Mouse (Mus musculus) hindbrain, embryonic 12.5 days (tissue): ENCODE measurements around the gene Fermt2. TPM values are rescaled to one million over a fixed set of nuclear protein-coding genes. Genes with fewer than 3 reads are reported as not detected.

Source experiments
- ATAC-seq: fragments of 200-750 bp; cut with Nextera tagmentation; 2 replicates; pipeline ENCODE4 v1.8.0; 2017; ENCODE audit warnings: moderate TSS enrichment; ENCODE audit not compliant: low FRiP score
- H3K27ac ChIP-seq: fragments of 300-500 bp; sonication (generic); 2 replicates; pipeline ENCODE4 v1.5.1; 2016; ENCODE audit warnings: mild to moderate bottlenecking
- H3K27me3 ChIP-seq: fragments of 300-500 bp; sonication (generic); 2 replicates; pipeline ENCODE4 v1.6.1; 2016; ENCODE audit warnings: mild to moderate bottlenecking
- H3K36me3 ChIP-seq: fragments of 300-500 bp; sonication (generic); 2 replicates; pipeline ENCODE4 v1.6.1; 2016; ENCODE audit warnings: mild to moderate bottlenecking
- H3K4me1 ChIP-seq: fragments of 300-500 bp; sonication (generic); 2 replicates; pipeline ENCODE4 v1.6.1; 2016
- H3K4me2 ChIP-seq: fragments of 300-500 bp; sonication (generic); replicated peaks from 2 replicates; pipeline ENCODE4 v1.6.1; 2016; ENCODE audit warnings: mild to moderate bottlenecking
- H3K4me3 ChIP-seq: fragments of 300-500 bp; sonication (generic); 2 replicates; pipeline ENCODE4 v1.5.1; 2016; ENCODE audit warnings: mild to moderate bottlenecking
- H3K9ac ChIP-seq: fragments of 300-500 bp; sonication (generic); 2 replicates; pipeline ENCODE4 v1.6.1; 2016; ENCODE audit warnings: mild to moderate bottlenecking, moderate library complexity
- H3K9me3 ChIP-seq: fragments of 300-500 bp; sonication (generic); replicated peaks from 2 replicates; pipeline ENCODE4 v1.6.1; 2016; ENCODE audit warnings: mild to moderate bottlenecking
- WGBS: fragments of 180-500 bp; shearing (Covaris S2); methylation state at CpG from one replicate; pipeline ENCODE4 v1.1.7; 2016; 5-methylcytosine and 5-hydroxymethylcytosine counted together
- polyA plus RNA-seq: library from polyadenylated mRNA; unstranded; fragments of >200 nt; fragmentation: Nextera tagmentation; extraction: Ambion mirVana; gene quantifications from 2 replicates; pipeline ENCODE4 v1.2.1, GENCODE M21; 2016

The Fermt2 gene
- polyA plus RNA-seq, 1 experiment from 2014 or later: 75.1 TPM

DNA sequence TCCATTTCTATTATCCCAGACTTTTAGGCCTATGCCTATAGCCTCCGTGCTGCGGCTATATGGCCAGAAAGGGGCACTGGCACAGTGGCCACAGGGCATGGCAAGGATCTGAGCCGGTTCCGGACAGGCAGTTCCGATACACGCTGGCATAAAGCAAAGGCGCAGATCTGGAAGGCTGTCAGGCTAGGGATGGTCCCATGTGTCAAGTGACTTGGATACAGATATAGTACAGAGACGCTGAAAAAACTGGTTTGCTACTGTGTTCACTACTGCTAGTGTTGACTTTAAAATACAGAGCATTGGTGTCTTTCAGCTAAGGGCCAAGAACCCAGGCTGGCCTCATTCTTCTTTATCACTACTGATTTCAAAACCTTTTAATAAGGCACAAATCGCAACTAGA, 72.9 kb downstream of the Fermt2 start:
- Histone ChIP-seq H3K4me1 (peaks cover 28% of the 10 kb centered on the region), H3K36me3 (peaks cover 21% of the 10 kb centered on the region), H3K9ac (no peak overlapping the region), H3K4me2 (no peak overlapping the region), H3K27ac (no peak overlapping the region), H3K9me3 (no peaks in the 10 kb centered on the region), H3K27me3 (no peaks in the 10 kb centered on the region), H3K4me3 (no peak overlapping the region)
- ATAC-seq: no peak
- WGBS: 86% methylated on average over 9 of the region's 9 CpGs

DNA sequence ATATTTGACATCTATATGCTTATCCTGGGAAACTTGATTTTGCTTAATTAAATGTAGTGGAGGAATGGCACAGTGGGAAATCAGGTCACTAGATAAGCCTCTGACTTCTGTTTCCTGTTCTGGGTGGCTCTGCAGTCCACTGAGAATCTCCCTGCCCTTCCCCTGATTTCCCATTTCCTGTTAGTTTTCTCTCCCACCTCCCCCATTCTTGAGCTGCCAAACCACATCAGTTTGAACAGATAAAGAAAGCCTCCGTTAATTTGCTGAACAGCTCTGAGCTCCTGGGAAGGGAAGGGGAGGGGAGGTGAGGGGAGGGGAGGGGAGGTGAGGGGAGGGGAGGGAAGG, 73.4 kb downstream of the Fermt2 start:
- Histone ChIP-seq H3K4me2 (no peak overlapping the region), H3K27ac (peak overlapping the region; percentile 40; the same call in 1 of the 2 replicates), H3K27me3 (no peaks in the 10 kb centered on the region), H3K9me3 (no peaks in the 10 kb centered on the region), H3K9ac (no peak overlapping the region), H3K4me3 (no peak overlapping the region), H3K36me3 (peaks cover 18% of the 10 kb centered on the region), H3K4me1 (peaks cover 28% of the 10 kb centered on the region)
- WGBS: 0% methylated on average over 1 of the region's 1 CpGs
- no peak for ATAC-seq

DNA sequence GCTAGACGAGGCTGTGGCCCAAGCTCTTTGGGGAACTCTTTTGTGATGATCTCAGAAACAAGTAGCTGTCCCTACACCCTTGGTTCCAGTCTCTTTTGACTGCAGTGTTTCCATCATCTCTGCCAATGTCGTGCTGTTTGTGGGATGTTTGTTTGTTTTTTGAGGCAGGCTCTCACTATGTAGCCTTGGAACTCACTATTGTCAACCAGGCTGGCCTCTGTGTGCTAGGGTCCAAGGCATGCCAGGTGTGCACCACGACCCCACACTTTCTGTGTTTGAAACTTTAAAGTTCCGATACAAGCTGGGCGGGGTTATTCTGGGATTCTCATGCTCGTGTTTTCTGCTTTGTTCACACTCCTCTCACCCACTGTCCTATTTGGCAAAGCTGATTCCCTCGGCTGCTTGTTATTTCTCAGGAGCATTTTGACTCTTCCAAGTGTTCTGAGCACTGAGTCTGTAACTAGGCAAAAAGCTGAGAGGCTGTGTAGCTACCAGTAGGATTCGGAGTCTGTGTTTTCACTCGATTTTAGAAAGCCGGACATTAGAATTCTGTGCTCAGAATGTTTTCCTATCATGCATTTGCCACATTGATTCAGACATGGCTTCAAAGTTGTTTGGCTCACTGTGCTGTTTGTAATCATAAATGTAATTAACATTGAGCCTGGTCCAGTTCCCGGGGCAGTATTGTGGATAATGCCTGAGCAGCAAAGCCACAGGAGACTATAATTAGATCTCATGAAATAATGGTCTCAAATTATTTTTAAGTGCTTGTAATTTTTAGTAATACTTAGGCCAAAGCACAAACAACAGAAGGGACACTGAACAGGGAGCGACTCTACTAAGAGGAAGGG, 74.0 kb downstream of the Fermt2 start:
- H3K27ac ChIP-seq: peak overlapping the region; percentile 40; the same call in 1 of the 2 replicates

DNA sequence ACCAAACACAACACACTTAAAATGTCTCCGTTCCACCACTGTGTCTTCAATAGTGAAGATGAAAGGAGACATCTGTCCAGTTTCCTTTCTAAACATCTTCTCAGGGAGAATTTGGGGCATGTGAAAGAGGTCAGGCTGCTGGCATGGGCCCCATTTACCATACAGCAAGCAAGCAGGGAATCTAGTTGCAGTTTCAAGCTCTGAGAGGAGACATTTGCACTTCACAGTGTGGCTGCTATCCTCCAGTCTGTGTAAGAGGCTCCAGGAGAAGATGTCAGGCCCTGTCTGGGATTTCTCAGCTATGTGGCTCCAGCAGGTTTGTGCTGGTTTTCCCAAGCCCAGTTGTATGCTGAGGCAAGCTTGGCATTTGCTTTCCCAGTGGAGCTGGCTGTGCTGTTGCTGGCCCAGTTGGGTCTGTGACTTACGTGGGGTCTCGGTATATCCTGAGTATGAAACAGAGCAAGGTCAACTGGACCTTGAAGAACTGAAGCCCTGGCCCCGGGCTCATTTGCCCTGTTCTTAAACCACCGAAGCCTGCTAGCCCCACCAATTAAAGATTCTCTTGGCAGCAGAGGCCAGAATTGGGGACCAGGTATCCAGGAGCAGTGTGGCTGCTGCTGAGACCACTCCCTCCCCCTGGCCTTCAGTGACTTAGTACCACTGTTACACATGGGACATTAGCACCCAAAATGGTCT, 76.2 kb downstream of the Fermt2 start:
- Histone ChIP-seq H3K4me1 (peaks cover 32% of the 10 kb centered on the region), H3K9ac (no peak overlapping the region), H3K4me3 (no peak overlapping the region), H3K36me3 (no peaks in the 10 kb centered on the region), H3K4me2 (no peak overlapping the region), H3K27me3 (no peaks in the 10 kb centered on the region), H3K27ac (no peak overlapping the region), H3K9me3 (no peaks in the 10 kb centered on the region)
- 75% methylated on average over 5 of the region's 5 CpGs for WGBS
- ATAC-seq: no peak

More for the DNA sequence above, 74.0 kb downstream of the Fermt2 start:
- ATAC-seq: no peak
- H3K36me3 ChIP-seq: peaks cover 14% of the 10 kb centered on the region
- H3K9ac ChIP-seq: no peak overlapping the region
- no peak overlapping the region for H3K4me2 ChIP-seq
- H3K4me1 ChIP-seq: peaks cover 32% of the 10 kb centered on the region
- H3K4me3 ChIP-seq: no peak overlapping the region
- no peaks in the 10 kb centered on the region for H3K9me3 ChIP-seq
- H3K27me3 ChIP-seq: no peaks in the 10 kb centered on the region
- 71% methylated on average over 12 of the region's 12 CpGs for WGBS

DNA sequence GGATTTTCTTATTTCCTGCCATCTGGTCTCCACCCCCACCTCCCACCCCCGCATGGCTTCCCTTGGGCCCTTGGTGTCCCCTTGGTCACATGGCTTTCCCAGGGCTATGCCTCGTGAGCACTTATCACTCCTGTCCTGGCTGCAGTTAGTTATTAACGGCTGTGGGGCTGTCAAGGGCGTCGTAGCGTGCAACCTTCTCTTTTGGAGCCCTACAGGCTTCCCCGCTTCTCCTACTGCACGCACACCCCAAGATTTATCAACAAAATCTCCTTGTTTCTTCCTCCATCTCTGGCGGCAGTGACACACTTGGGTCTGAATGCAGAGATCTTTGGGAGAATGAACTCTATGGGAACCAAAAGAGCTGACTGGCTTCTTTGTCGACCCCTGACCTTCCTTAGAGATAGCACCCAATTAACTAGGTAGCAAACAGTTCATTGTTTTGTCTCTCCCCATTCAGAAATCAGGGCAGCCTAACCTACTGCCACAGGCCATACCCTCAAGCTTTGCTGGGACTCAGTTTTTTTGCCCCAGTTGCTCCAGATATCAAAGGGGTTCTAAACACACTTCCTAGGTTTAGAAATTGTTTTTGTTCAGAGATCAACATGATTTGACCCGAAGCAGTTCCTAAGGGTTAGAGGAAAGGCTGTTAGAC, 76.9 kb downstream of the Fermt2 start:
- Histone ChIP-seq H3K4me2 (no peak overlapping the region), H3K9ac (no peak overlapping the region), H3K27ac (no peak overlapping the region), H3K27me3 (no peaks in the 10 kb centered on the region), H3K9me3 (no peaks in the 10 kb centered on the region), H3K4me1 (peaks cover 32% of the 10 kb centered on the region), H3K4me3 (no peak overlapping the region), H3K36me3 (no peaks in the 10 kb centered on the region)
- no peak for ATAC-seq
- WGBS: 26% methylated on average over 11 of the region's 11 CpGs

DNA sequence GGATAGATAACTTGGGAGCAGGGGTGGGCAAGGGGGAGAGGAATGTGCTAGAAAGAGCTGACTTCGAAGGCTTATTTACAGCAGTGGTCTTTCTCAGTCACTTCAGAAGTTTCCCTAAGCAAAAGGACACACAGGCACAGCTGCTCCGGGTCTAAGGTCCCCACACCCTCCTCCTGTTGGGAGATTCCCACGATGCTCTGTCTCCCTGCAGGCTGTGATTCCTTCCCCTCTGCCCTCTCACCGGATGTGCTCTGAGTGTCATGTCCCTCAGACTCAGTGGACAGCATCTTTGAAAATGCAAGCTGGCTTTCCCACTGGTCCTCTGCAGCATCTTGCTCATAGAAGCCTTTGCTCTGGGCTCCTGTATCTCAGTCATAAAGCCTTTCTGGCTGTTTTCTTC, 77.8 kb downstream of the Fermt2 start:
- H3K36me3 ChIP-seq: no peaks in the 10 kb centered on the region
- ATAC-seq: no peak
- H3K9ac ChIP-seq: no peak overlapping the region
- H3K4me3 ChIP-seq: no peak overlapping the region
- 46% methylated on average over 4 of the region's 4 CpGs for WGBS
- H3K4me1 ChIP-seq: peaks cover 32% of the 10 kb centered on the region
- H3K27me3 ChIP-seq: no peaks in the 10 kb centered on the region
- H3K4me2 ChIP-seq: no peak overlapping the region
- no peaks in the 10 kb centered on the region for H3K9me3 ChIP-seq
- H3K27ac ChIP-seq: no peak overlapping the region

DNA sequence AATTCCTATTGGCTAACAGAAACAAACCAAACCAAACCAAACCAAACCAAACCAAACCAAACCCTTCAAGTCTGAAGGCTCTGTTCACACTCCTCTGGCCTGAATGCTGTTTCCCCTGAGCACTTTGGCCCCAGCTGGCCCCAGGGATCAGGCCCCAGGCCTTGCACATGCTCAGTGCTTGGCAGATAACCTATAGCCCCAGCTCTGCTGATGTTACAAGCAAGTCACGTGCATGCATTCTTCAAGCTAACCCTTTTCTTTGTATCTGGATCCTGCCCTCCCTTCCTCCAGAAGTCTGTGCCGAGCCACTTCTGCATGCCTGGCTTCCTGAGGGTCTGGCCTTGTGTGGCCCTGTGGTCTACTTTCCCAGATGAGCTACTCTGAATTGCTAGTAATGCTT, 78.8 kb downstream of the Fermt2 start:
- no peak overlapping the region for H3K4me3 ChIP-seq
- H3K9ac ChIP-seq: no peak overlapping the region
- ATAC-seq: peak; percentile 55
- no peaks in the 10 kb centered on the region for H3K9me3 ChIP-seq
- no peaks in the 10 kb centered on the region for H3K36me3 ChIP-seq
- H3K4me1 ChIP-seq: peaks cover 23% of the 10 kb centered on the region
- no peaks in the 10 kb centered on the region for H3K27me3 ChIP-seq
- H3K4me2 ChIP-seq: no peak overlapping the region
- no peak overlapping the region for H3K27ac ChIP-seq
- 11% methylated on average over 2 of the region's 2 CpGs for WGBS

DNA sequence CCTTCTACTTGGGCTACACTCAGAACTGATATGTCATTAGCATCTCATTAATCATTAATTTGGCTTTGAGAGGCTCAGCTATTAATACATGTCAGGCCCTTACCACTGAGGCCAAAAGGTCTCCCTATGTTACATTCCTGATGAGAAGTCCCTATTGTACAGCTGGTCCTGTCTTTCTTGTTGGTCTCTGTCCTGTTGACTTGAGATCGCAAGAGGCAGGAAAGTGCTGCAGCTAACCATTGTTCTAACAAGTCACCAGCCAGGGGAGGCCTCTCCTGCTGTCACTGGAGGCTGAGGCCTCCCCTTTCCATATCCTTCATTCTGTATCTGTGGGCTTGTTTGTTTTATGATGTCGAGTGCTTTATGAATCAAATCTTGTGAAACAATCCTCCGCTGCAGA, 83.1 kb downstream of the Fermt2 start:
- ATAC-seq: no peak
- H3K4me1 ChIP-seq: peaks cover 4% of the 10 kb centered on the region

DNA sequence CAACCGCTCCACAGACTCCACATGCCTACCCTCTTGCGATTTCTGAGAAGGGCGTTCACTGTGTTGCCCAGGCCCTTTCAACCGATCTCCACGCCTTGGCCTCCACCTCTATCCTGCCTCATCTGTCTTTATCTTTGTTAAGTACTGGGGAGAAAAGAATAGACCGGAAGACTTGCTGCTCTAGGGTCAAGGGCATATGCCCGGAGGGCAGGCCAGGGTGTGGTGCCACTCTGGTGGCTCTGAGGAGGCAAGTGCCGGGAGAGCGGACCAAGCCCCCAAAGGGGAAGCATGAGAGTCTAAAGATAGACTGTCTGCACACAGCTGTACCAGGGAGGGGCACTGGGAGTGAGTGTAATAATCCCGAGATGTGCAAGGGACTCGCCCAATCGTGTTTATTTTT, 84.5 kb downstream of the Fermt2 start:
- Histone ChIP-seq H3K27me3 (no peaks in the 10 kb centered on the region), H3K9ac (no peak overlapping the region), H3K36me3 (no peaks in the 10 kb centered on the region), H3K27ac (no peak overlapping the region), H3K4me1 (no peaks in the 10 kb centered on the region), H3K4me2 (no peak overlapping the region), H3K9me3 (no peaks in the 10 kb centered on the region), H3K4me3 (no peak overlapping the region)
- 57% methylated on average over 12 of the region's 12 CpGs for WGBS
- ATAC-seq: no peak

More for the DNA sequence above, 83.1 kb downstream of the Fermt2 start:
- no peak overlapping the region for H3K27ac ChIP-seq
- H3K9me3 ChIP-seq: no peaks in the 10 kb centered on the region
- no peak overlapping the region for H3K4me3 ChIP-seq
- H3K27me3 ChIP-seq: no peaks in the 10 kb centered on the region
- no peak overlapping the region for H3K4me2 ChIP-seq
- H3K36me3 ChIP-seq: no peaks in the 10 kb centered on the region
- H3K9ac ChIP-seq: no peak overlapping the region
- 44% methylated on average over 3 of the region's 3 CpGs for WGBS

DNA sequence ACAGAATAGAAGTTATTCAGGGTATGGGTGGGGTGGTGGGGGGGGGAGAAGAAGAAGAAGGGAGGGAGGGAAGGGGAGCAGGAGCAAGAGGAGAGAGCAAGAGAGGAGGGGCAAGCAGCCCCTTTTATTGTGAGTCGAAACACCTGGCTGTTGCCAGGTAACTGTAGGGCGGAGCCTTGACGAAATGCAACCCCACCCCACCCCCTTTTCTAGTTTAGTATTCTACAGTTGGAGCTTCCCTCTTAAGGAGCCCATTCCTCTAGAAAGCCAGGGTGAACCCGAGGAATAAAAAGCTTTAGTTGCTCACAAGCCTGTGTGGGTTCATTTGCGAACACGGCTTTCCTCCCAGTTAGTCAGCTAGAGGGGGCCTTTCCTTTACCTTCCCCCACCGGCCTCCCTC, 85.0 kb downstream of the Fermt2 start:
- Histone ChIP-seq H3K9ac (no peak overlapping the region), H3K27ac (no peak overlapping the region), H3K4me3 (no peak overlapping the region), H3K4me1 (no peaks in the 10 kb centered on the region), H3K27me3 (no peaks in the 10 kb centered on the region), H3K36me3 (no peaks in the 10 kb centered on the region), H3K4me2 (no peak overlapping the region), H3K9me3 (no peaks in the 10 kb centered on the region)
- ATAC-seq: no peak
- WGBS: 61% methylated on average over 7 of the region's 7 CpGs

DNA sequence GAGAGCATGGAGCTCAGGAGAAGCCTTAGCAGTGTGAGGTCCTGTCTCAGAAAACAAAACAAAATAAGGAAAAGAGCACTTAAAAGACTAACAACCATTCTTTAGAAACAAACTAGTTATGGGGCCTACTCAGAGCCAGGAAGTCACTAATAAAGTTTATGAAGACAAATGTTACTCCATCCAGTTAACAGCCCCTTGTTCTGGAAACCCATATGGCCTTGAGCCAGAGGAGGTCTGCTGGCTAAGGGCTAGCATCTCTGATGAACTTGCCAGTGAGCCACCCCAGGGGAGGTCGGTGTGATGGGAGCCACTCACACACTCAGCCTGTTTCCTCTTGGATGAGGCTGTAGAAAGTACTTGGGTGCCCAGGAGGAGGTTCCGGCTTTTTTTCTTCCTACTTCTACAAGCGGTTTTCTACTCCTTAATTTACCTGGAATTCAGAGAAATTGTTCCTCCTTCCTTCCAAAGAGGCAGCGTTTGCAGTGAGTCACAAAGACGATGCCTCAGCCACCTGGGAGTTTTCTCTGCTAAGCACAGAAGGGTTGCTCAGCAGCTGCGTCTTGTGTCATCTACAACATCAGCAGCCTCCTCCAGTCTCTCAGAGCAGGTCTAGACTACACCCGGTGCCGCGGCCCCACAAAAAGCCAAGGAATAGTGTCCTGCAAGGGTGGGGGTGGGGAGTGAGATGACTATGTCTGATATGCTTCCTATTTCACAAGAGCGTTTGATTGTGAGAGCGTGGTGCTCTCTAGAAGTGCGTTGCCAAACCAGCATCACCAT, 86.9 kb downstream of the Fermt2 start:
- no peaks in the 10 kb centered on the region for H3K36me3 ChIP-seq
- no peaks in the 10 kb centered on the region for H3K4me1 ChIP-seq
- no peak for ATAC-seq
- H3K27me3 ChIP-seq: no peaks in the 10 kb centered on the region
- H3K27ac ChIP-seq: no peak overlapping the region
- H3K9ac ChIP-seq: no peak overlapping the region
- no peaks in the 10 kb centered on the region for H3K9me3 ChIP-seq
- H3K4me3 ChIP-seq: no peak overlapping the region
- no peak overlapping the region for H3K4me2 ChIP-seq
- 76% methylated on average over 12 of the region's 12 CpGs for WGBS

DNA sequence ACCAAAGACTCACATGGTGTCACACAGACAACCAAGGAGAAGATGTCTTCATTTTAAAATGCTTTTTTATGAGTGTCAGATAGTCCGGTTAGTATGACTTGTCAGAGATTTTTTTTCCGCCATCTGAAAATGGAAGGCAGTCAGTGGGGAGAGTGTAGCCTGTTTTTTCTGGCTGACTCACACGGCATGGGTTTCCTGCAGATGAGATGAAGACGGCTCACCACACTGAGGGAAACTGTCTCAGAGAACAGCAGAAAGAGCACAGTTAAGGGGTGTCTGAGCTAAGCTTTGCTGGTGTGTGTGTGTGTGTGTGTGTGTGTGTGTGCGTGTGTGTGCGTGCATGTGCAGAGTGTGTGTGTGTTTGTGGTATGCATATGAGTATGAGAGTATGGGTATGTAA, 88.6 kb downstream of the Fermt2 start:
- no peak overlapping the region for H3K9ac ChIP-seq
- no peaks in the 10 kb centered on the region for H3K27me3 ChIP-seq
- no peaks in the 10 kb centered on the region for H3K36me3 ChIP-seq
- WGBS: 78% methylated on average over 6 of the region's 6 CpGs
- no peak for ATAC-seq
- H3K9me3 ChIP-seq: no peaks in the 10 kb centered on the region
- H3K4me1 ChIP-seq: no peaks in the 10 kb centered on the region
- H3K4me3 ChIP-seq: no peak overlapping the region
- H3K27ac ChIP-seq: no peak overlapping the region
- H3K4me2 ChIP-seq: no peak overlapping the region
